Mouse (Mus musculus) kidney, adult 18-20 months (tissue): Measurements from ENCODE around the gene Cbx2.

Source experiments
- DNase-seq: peaks from one replicate; pipeline ENCODE4 v3.0.0; 2021

Cbx2 gene

GRCm38 (mm10) chr11:119021180-119021579 is 1.6 kb upstream of the Cbx2 start:
- no peak for DNase-seq

GRCm38 (mm10) chr11:119022068-119022894 is 481 bp upstream of the Cbx2 start:
- no peak for DNase-seq

GRCm38 (mm10) chr11:119023616-119023980 is 836 bp downstream of the Cbx2 start:
- DNase-seq, result no peak

- no peak for DNase-seq
These were observed 1.5 kb downstream of the Cbx2 start for GRCm38 (mm10) chr11:119024260-119024659.

GRCm38 (mm10) chr11:119026203-119026602 is 3.4 kb downstream of the Cbx2 start:
- no peak for DNase-seq

- DNase-seq, result peak; percentile 86
These were observed 11.3 kb downstream of the Cbx2 start for GRCm38 (mm10) chr11:119033874-119034558.

GRCm38 (mm10) chr11:119034635-119035034 is 11.9 kb downstream of the Cbx2 start:
- DNase-seq, result no peak

GRCm38 (mm10) chr11:119035094-119035685 is 12.4 kb downstream of the Cbx2 start:
- peak; percentile 35 for DNase-seq

GRCm38 (mm10) chr11:119035686-119036165 is 13.0 kb downstream of the Cbx2 start:
- no peak for DNase-seq

- no peak for DNase-seq
These were observed 13.7 kb downstream of the Cbx2 start for GRCm38 (mm10) chr11:119036447-119036846.

- DNase-seq, result peak; percentile 44
These were observed 14.4 kb downstream of the Cbx2 start for GRCm38 (mm10) chr11:119036934-119037779.

GRCm38 (mm10) chr11:119037780-119038401 is 15.1 kb downstream of the Cbx2 start:
- no peak for DNase-seq

- no peak for DNase-seq
These were observed 16.2 kb downstream of the Cbx2 start for GRCm38 (mm10) chr11:119038744-119039484.

GRCm38 (mm10) chr11:119039732-119040512 is 17.2 kb downstream of the Cbx2 start:
- no peak for DNase-seq

GRCm38 (mm10) chr11:119040600-119041324 is 18.0 kb downstream of the Cbx2 start, which contains the start of gene Cbx8:
TSS of gene Cbx8 (minus strand) at chr11:119040969.
- peak; percentile 99 for DNase-seq

GRCm38 (mm10) chr11:119041325-119041716 is 18.6 kb downstream of the Cbx2 start:
- DNase-seq, result no peak

- DNase-seq, result no peak
These were observed 19.1 kb downstream of the Cbx2 start for GRCm38 (mm10) chr11:119041750-119042465.

- DNase-seq, result peak; percentile 43
These were observed 19.9 kb downstream of the Cbx2 start for GRCm38 (mm10) chr11:119042466-119043272.

GRCm38 (mm10) chr11:119043273-119043540 is 20.4 kb downstream of the Cbx2 start:
- DNase-seq, result no peak
